8 mouse cellular contexts compared by ENCODE assay signal in genomic region chr4:129821087-129821616, GRCm38 (mm10). TPM values are rescaled to one million over a fixed set of nuclear protein-coding genes. Genes with fewer than 3 reads are reported as not detected.
DNase-seq lines count a peak whose midpoint lies in the region; ATAC-seq and TF ChIP-seq lines count a peak whose summit lies in the region.

No protein-coding gene starts in this region.

- WGBS in liver, adult 2 months = under 1% methylated on average over 16 of the region's 16 CpGs
- 2% methylated on average over 16 of the region's 16 CpGs for whole genome bisulfite sequencing in forebrain, embryonic 12.5 days
- WGBS in liver, embryonic 11.5 days = under 1% methylated on average over 16 of the region's 16 CpGs

- peak overlapping the region; percentile 75 for H3K4me2 ChIP-seq in forebrain, embryonic 12.5 days
- H3K4me2 ChIP-seq in liver, embryonic 11.5 days = peak overlapping the region; percentile 88

- TF ChIP-seq CTCF in liver, adult 2 months (IDR thresholded peaks at IDR 0.05; ENCODE audit: low read depth, low read length) = no peak

- peak overlapping the region; percentile 83 for H3K27ac ChIP-seq in liver, adult 2 months (replicated peaks; ENCODE audit: insufficient read depth, low read depth, low read length)
- peak overlapping the region; percentile 95 for H3K27ac ChIP-seq in forebrain, embryonic 12.5 days
- peak overlapping the region; percentile 96 for H3K27ac ChIP-seq in liver, embryonic 11.5 days (ENCODE audit: low read depth, low read length)

- no peaks in the 10 kb centered on the region for H3K9me3 ChIP-seq in forebrain, embryonic 12.5 days
- H3K9me3 ChIP-seq in liver, embryonic 11.5 days (ENCODE audit: control insufficient read depth, low read length) = no peaks in the 10 kb centered on the region

- peak overlapping the region; percentile 100 for H3K9ac ChIP-seq in liver, adult 2 months (ENCODE audit: low read depth, low read length)
- peak overlapping the region; percentile 96 for H3K9ac ChIP-seq in forebrain, embryonic 12.5 days
- H3K9ac ChIP-seq in liver, embryonic 11.5 days (ENCODE audit: low read depth, low read length) = peak overlapping the region; percentile 96

- peaks cover 23% of the 10 kb centered on the region for H3K79me2 ChIP-seq in liver, adult 2 months (ENCODE audit: control insufficient read depth, insufficient read depth, low read length)

- peak overlapping the region; percentile 98 for H3K4me3 ChIP-seq in liver, adult 2 months (ENCODE audit: insufficient read depth, low read depth, low read length)
- H3K4me3 ChIP-seq in forebrain, embryonic 12.5 days (replicated peaks) = peak overlapping the region; percentile 90
- H3K4me3 ChIP-seq in liver, embryonic 11.5 days (ENCODE audit: low read depth, low read length) = peak overlapping the region; percentile 88

- H3K4me1 ChIP-seq in liver, adult 2 months (ENCODE audit: control insufficient read depth, insufficient read depth, low read length) = peaks cover 21% of the 10 kb centered on the region
- peaks cover 30% of the 10 kb centered on the region for H3K4me1 ChIP-seq in forebrain, embryonic 12.5 days
- peaks cover 34% of the 10 kb centered on the region for H3K4me1 ChIP-seq in liver, embryonic 11.5 days (replicated peaks; ENCODE audit: control insufficient read depth, insufficient read depth, low read length)

- no peak for TF ChIP-seq POLR2A in liver, adult 2 months (IDR thresholded peaks at IDR 0.05; ENCODE audit: extremely low read depth, insufficient read depth, low read length)

- H3K27me3 ChIP-seq in liver, adult 2 months (ENCODE audit: control insufficient read depth, insufficient read depth, low read length) = no peaks in the 10 kb centered on the region
- no peaks in the 10 kb centered on the region for H3K27me3 ChIP-seq in forebrain, embryonic 12.5 days
- no peaks in the 10 kb centered on the region for H3K27me3 ChIP-seq in liver, embryonic 11.5 days (replicated peaks; ENCODE audit: control insufficient read depth, insufficient read depth, low read length)
- no peaks in the 10 kb centered on the region for H3K27me3 ChIP-seq in splenic B cell, adult 2 months (ENCODE audit: control insufficient read depth, insufficient read depth, low read length, poor library complexity, severe bottlenecking)

- no peaks in the 10 kb centered on the region for H3K36me3 ChIP-seq in liver, adult 2 months (ENCODE audit: control insufficient read depth, insufficient read depth, low read length)
- no peaks in the 10 kb centered on the region for H3K36me3 ChIP-seq in forebrain, embryonic 12.5 days (replicated peaks)
- H3K36me3 ChIP-seq in liver, embryonic 11.5 days (ENCODE audit: control insufficient read depth, insufficient read depth, low read length) = no peaks in the 10 kb centered on the region
- H3K36me3 ChIP-seq in splenic B cell, adult 2 months (ENCODE audit: control insufficient read depth, insufficient read depth, low read length, poor library complexity, severe bottlenecking) = no peaks in the 10 kb centered on the region

- ATAC-seq in forebrain, embryonic 12.5 days (ENCODE audit: low FRiP score) = no peak
- no peak for ATAC-seq in liver, embryonic 11.5 days (replicated peaks; ENCODE audit: low FRiP score)

- peak; percentile 83 for DNase-seq in liver, adult 2 months (ENCODE audit: extremely low read depth, low read depth, low spot score)
- DNase-seq in liver (no peak), NIH3T3 (ENCODE audit: low read depth) (peak; percentile 55)
- no peak for DNase-seq in liver, embryonic 11.5 days (ENCODE audit: low spot score)
- peak; percentile 72 for DNase-seq in splenic B cell, adult 2 months (ENCODE audit: low read depth, low spot score)
- no peak for DNase-seq in right cerebral cortex, postnatal 36 days (ENCODE audit: low spot score in 2 of 2)
- DNase-seq in left cerebral cortex, adult 9 months (ENCODE audit: low spot score in 2 of 2) = no peak

RNA-seq across cellular contexts. Expression of gene Ptp4a2, which starts 10.1 kb away (rescaled TPM):
- 58.4 and 63.4 TPM in 2 replicates for total RNA-seq in liver, adult 2 months (2014; rRNA removed)
- polyA plus RNA-seq in liver, adult 2 months (2012; rRNA removed) = 41.1 and 49.5 TPM in 2 replicates
- polyA plus RNA-seq in forebrain, embryonic 12.5 days (2016; fragmentation: Nextera tagmentation; extraction: Ambion mirVana) = 375 and 407 TPM in 2 replicates
- polyA plus RNA-seq in liver, embryonic 11.5 days (2014; fragmentation: Nextera tagmentation; extraction: Ambion mirVana) = 279 and 298 TPM in 2 replicates

Comparison
In these comparisons a context has a peak if more than half of its experiments do, and no peak if none do; other contexts are left out.
1. DNase-seq: peak in liver, adult 2 months (single experiment), NIH3T3 (single experiment) and splenic B cell, adult 2 months (single experiment); none in liver (single experiment), liver, embryonic 11.5 days (single experiment), right cerebral cortex, postnatal 36 days (0 of 2) and left cerebral cortex, adult 9 months (0 of 2).
2. Peak in every context shown above with its lines, with median percentiles within 50 percentile points of each other: H3K27ac ChIP-seq, H3K4me3 ChIP-seq and H3K9ac ChIP-seq.